Mouse (Mus musculus) ES-Bruce4 (cell line): ENCODE results near the gene Mx1. TPM values are rescaled to one million over a fixed set of nuclear protein-coding genes. Genes with fewer than 3 reads are reported as not detected.

Source experiments
- H3K27ac ChIP-seq: 2 replicates; pipeline ENCODE4 v1.5.1; 2012; ENCODE audit warnings: low read length, inconsistent platforms; ENCODE audit not compliant: insufficient read depth
- H3K27me3 ChIP-seq: 2 replicates; pipeline ENCODE4 v1.6.1; 2012; ENCODE audit warnings: mild to moderate bottlenecking, low read length, inconsistent platforms; ENCODE audit not compliant: control insufficient read depth, poor library complexity, insufficient read depth, severe bottlenecking
- H3K36me3 ChIP-seq: 2 replicates; pipeline ENCODE4 v1.6.1; 2012; ENCODE audit warnings: inconsistent platforms, mild to moderate bottlenecking, low read length, moderate library complexity; ENCODE audit not compliant: control insufficient read depth, poor library complexity, insufficient read depth, severe bottlenecking
- H3K4me1 ChIP-seq: one replicate; pipeline ENCODE4 v1.8.1; 2011; ENCODE audit warnings: low read length; ENCODE audit not compliant: control insufficient read depth, insufficient read depth
- H3K4me3 ChIP-seq: 2 replicates; pipeline ENCODE4 v1.5.1; 2011; ENCODE audit warnings: low read depth, mild to moderate bottlenecking, low read length
- H3K9ac ChIP-seq: 2 replicates; pipeline ENCODE4 v1.6.1; 2012; ENCODE audit warnings: low read depth, mild to moderate bottlenecking, inconsistent platforms; ENCODE audit not compliant: poor library complexity, severe bottlenecking
- H3K9me3 ChIP-seq: replicated peaks from 2 replicates; pipeline ENCODE4 v1.6.1; 2012; ENCODE audit warnings: mild to moderate bottlenecking, low read length, inconsistent platforms; ENCODE audit not compliant: control insufficient read depth, poor library complexity, insufficient read depth, severe bottlenecking
- CTCF ChIP-seq: IDR thresholded peaks from one replicate; pipeline ENCODE4 v1.8.1; 2011; ENCODE audit warnings: low read depth, low read length
- EP300 ChIP-seq: IDR thresholded peaks from 2 replicates; pipeline ENCODE4 v1.6.1; 2011; ENCODE audit warnings: low read depth, low read length; ENCODE audit not compliant: insufficient read depth
- POLR2A ChIP-seq: IDR thresholded peaks from one replicate; pipeline ENCODE4 v1.8.1; 2011; ENCODE audit warnings: low read length; ENCODE audit not compliant: insufficient read depth
- polyA plus RNA-seq: library from polyadenylated mRNA; stranded (reverse); fragments of >200 nt; gene quantifications from 2 replicates; pipeline ENCODE4 v1.2.4, GENCODE M21; 2011; ENCODE audit warnings: low read depth; ENCODE audit not compliant: missing spikeins, insufficient read depth, insufficient read length

The Mx1 gene
- polyA plus RNA-seq, 1 experiment = not detected

GRCm38 (mm10) chr16:97467472-97467871 is 4.8 kb upstream of the Mx1 start:
- H3K4me3 ChIP-seq = no peak overlapping the region
- no peaks in the 10 kb centered on the region for H3K36me3 ChIP-seq
- H3K27me3 ChIP-seq = no peaks in the 10 kb centered on the region; the same call in 1 of the 2 replicates
- TF ChIP-seq CTCF = no peak
- no peak for TF ChIP-seq POLR2A
- no peaks in the 10 kb centered on the region for H3K4me1 ChIP-seq
- no peaks in the 10 kb centered on the region for H3K9me3 ChIP-seq
- H3K9ac ChIP-seq = no peak overlapping the region
- no peak overlapping the region for H3K27ac ChIP-seq

- Histone ChIP-seq H3K9ac (no peak overlapping the region), H3K36me3 (no peaks in the 10 kb centered on the region), H3K4me3 (no peak overlapping the region), H3K27me3 (no peaks in the 10 kb centered on the region; the same call in 1 of the 2 replicates), H3K27ac (no peak overlapping the region), H3K9me3 (no peaks in the 10 kb centered on the region), H3K4me1 (no peaks in the 10 kb centered on the region)
- no peak for TF ChIP-seq CTCF
- no peak for TF ChIP-seq EP300
- no peak for TF ChIP-seq POLR2A
These were observed 3.7 kb upstream of the Mx1 start for GRCm38 (mm10) chr16:97466182-97466957.

- no peak overlapping the region for H3K9ac ChIP-seq
- no peak overlapping the region for H3K4me3 ChIP-seq
- H3K9me3 ChIP-seq = 0 out of 2 replicates have a peak, but pooled peaks cover 5% of the 10 kb centered on the region
- no peaks in the 10 kb centered on the region for H3K4me1 ChIP-seq
- H3K36me3 ChIP-seq = no peaks in the 10 kb centered on the region
- no peak overlapping the region for H3K27ac ChIP-seq
- TF ChIP-seq EP300 (no peak), CTCF (no peak), POLR2A (no peak)
- no peaks in the 10 kb centered on the region for H3K27me3 ChIP-seq
These were observed 1.4 kb downstream of the Mx1 start for GRCm38 (mm10) chr16:97461271-97461670.

GRCm38 (mm10) chr16:97459831-97460230 is 2.9 kb downstream of the Mx1 start:
- Histone ChIP-seq H3K4me3 (no peak overlapping the region), H3K9me3 (0 out of 2 replicates have a peak, but pooled peaks cover 5% of the 10 kb centered on the region), H3K9ac (no peak overlapping the region), H3K27ac (no peak overlapping the region), H3K27me3 (no peaks in the 10 kb centered on the region), H3K36me3 (no peaks in the 10 kb centered on the region), H3K4me1 (no peaks in the 10 kb centered on the region)
- TF ChIP-seq CTCF (no peak), POLR2A (no peak), EP300 (no peak)

GRCm38 (mm10) chr16:97447386-97447785 is 15.3 kb downstream of the Mx1 start:
- no peaks in the 10 kb centered on the region for H3K4me1 ChIP-seq
- H3K9ac ChIP-seq = no peak overlapping the region
- no peak overlapping the region for H3K27ac ChIP-seq
- H3K27me3 ChIP-seq = no peaks in the 10 kb centered on the region
- no peaks in the 10 kb centered on the region for H3K36me3 ChIP-seq
- TF ChIP-seq EP300 = no peak
- no peak for TF ChIP-seq CTCF
- no peak for TF ChIP-seq POLR2A
- H3K4me3 ChIP-seq = no peak overlapping the region
- no peaks in the 10 kb centered on the region; the same call in 1 of the 2 replicates for H3K9me3 ChIP-seq

- H3K27ac ChIP-seq = no peak overlapping the region
- no peaks in the 10 kb centered on the region for H3K4me1 ChIP-seq
- no peak overlapping the region for H3K9ac ChIP-seq
- TF ChIP-seq CTCF (peak; percentile 30), EP300 (no peak), POLR2A (no peak)
- no peak overlapping the region for H3K4me3 ChIP-seq
- H3K36me3 ChIP-seq = no peaks in the 10 kb centered on the region
- H3K27me3 ChIP-seq = no peaks in the 10 kb centered on the region
- H3K9me3 ChIP-seq = no peaks in the 10 kb centered on the region
These were observed 18.9 kb downstream of the Mx1 start for GRCm38 (mm10) chr16:97443670-97444263.
